Mouse (Mus musculus): ENCODE measurements around the gene Gmnn. TPM values are rescaled to one million over a fixed set of nuclear protein-coding genes. Genes with fewer than 3 reads are reported as not detected.

The Gmnn gene
- polyA plus RNA-seq (2015; fragmentation: Nextera tagmentation; extraction: Ambion mirVana), result 23.2 and 26.0 TPM in 2 replicates

DNA sequence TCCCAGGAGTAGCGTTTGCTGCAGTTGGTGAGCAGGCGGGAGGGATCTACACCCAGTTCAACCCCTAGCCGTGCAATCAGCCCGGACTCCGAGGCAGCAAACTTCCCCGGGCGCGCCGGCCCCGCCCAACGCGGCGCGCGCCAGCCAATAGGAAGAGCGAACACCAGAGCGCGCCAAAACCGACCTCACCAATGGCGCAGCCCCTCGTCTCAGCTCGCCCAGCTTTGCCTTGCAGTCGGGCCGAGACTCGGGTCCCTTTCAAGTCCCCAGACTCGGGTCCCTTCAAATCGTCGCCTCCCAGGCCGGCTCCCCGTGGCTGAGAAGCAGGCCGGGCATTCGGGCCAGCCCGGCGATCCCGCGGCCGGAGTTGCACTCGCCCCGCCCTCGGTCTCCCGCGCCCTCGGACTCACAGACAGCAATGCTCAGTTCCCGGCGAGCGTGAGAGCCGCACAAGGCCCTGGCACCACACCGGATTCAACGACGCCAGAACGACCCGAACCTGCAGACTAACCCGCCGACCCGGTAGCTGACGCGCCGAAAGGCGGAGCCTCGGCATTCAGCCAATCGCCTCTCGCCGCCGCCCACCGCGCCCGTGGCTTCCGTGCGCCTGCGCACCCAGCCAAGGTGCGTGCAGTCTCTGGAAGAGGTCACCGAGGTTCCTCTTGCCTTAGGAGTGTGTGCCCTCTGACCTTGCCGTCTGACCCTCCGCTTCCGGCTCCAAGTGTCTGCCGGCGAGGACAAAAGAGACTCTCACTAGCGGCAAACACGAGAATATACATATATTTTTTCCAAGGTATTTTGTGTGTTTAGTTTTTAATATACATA, at the start of gene Gmnn:
Gene Gmnn, minus strand, starts transcription at position 521 of the 825 bp plus-strand sequence.
- WGBS, result under 1% methylated on average over 79 of the region's 79 CpGs
- ATAC-seq (ENCODE audit: low FRiP score, low read depth), result peak; percentile 97
- no peaks in the 10 kb centered on the region for H3K36me3 ChIP-seq
- H3K27ac ChIP-seq (replicated peaks), result peak within 1 kb of the TSS; percentile 66
- H3K4me3 ChIP-seq, result peak within 1 kb of the TSS; percentile 64
- H3K4me1 ChIP-seq (replicated peaks), result peaks cover 5% of the 10 kb centered on the region; the same call in 1 of the 2 replicates
- no peaks in the 10 kb centered on the region for H3K9me3 ChIP-seq
- no peaks in the 10 kb centered on the region for H3K27me3 ChIP-seq
- H3K9ac ChIP-seq, result peak within 1 kb of the TSS; percentile 37
- H3K4me2 ChIP-seq, result peak within 1 kb of the TSS; percentile 69

DNA sequence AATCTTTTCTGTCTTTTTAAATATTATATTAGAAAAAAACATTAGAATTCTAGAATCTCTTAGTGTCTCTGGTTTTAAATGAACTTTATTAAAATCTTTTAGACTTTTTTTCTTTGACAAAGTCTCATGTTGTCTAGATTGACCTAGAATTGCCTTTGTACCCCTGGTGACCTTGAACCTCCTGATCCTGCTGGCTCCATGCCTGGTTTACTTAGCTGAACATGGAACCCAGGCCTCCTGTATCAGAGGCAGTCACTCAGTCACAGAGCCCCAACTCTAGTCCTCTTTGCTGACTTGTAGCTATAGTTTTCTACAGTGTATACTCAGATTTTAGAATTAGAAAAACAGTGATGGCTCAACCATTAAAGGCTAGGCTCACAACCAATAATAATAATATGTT, 44.4 kb upstream of the Gmnn start:
- Histone ChIP-seq H3K4me2 (no peak overlapping the region), H3K9ac (no peak overlapping the region), H3K36me3 (peaks cover 40% of the 10 kb centered on the region), H3K9me3 (no peaks in the 10 kb centered on the region), H3K27ac (replicated peaks) (no peak overlapping the region), H3K4me3 (no peak overlapping the region), H3K4me1 (replicated peaks) (peaks cover 26% of the 10 kb centered on the region), H3K27me3 (no peaks in the 10 kb centered on the region)
- ATAC-seq (ENCODE audit: low FRiP score, low read depth), result no peak

DNA sequence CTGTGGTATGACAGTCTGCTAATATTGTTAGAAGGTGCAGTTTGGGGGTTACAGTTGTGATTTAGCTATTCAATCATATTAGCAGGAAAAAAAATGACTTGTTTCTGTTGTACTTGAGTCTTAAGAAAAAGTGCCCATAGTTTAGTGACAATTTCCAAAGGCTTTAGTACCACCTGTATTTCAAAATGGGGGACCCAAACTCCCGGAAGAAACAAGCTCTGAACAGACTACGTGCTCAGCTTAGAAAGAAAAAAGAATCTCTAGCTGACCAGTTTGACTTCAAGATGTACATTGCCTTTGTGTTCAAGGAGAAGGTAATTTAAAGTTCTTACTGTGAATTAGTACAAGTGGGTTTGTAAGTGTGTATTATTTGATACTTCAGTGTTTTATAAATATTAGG, 41.5 kb upstream of the Gmnn start:
- peaks cover 33% of the 10 kb centered on the region for H3K4me1 ChIP-seq (replicated peaks)
- H3K9me3 ChIP-seq, result no peaks in the 10 kb centered on the region
- no peaks in the 10 kb centered on the region for H3K27me3 ChIP-seq
- no peak overlapping the region for H3K27ac ChIP-seq (replicated peaks)
- no peak for ATAC-seq (ENCODE audit: low FRiP score, low read depth)
- H3K4me2 ChIP-seq, result peak overlapping the region; percentile 85
- 0 out of 2 replicates have a peak overlapping the region, but pooled peaks have one; percentile 25 for H3K9ac ChIP-seq
- H3K36me3 ChIP-seq, result peaks cover 20% of the 10 kb centered on the region
- 20% methylated on average over 2 of the region's 2 CpGs for WGBS
- peak overlapping the region; percentile 96 for H3K4me3 ChIP-seq

DNA sequence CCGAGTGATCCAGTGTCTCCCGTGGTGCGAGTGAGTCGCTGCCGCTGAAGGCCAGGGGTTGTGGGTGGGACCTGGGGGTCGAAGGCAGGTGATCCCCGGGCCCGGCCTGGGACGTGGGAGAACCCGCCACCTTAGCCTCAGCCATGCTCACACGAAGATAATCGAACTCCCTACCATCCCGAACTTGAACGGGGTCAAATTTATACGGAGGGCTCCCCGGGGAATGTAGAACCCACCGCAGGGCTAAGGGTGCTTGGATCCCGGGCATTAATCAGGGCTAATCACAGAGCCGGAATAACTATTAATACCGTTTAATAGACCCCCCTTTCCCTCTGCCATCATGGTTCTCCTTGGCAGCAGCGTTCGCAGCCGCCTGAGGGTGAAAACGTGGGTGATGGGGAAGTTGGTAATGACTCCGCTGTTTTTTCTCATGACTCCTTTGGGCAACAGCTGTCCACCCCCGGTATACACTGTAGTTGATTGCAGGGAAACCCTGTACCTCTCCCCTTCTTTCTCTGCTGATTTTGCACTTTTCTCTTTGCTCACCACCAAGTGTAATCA, 40.5 kb upstream of the Gmnn start:
- peak overlapping the region; percentile 85 for H3K4me2 ChIP-seq
- H3K4me1 ChIP-seq (replicated peaks), result peaks cover 33% of the 10 kb centered on the region
- H3K36me3 ChIP-seq, result peaks cover 11% of the 10 kb centered on the region
- H3K27ac ChIP-seq (replicated peaks), result peak overlapping the region; percentile 97
- ATAC-seq (ENCODE audit: low FRiP score, low read depth), result no peak
- H3K4me3 ChIP-seq, result peak overlapping the region; percentile 96
- H3K9me3 ChIP-seq, result no peaks in the 10 kb centered on the region
- no peaks in the 10 kb centered on the region for H3K27me3 ChIP-seq
- under 1% methylated on average over 26 of the region's 26 CpGs for WGBS
- peak overlapping the region; percentile 89 for H3K9ac ChIP-seq

DNA sequence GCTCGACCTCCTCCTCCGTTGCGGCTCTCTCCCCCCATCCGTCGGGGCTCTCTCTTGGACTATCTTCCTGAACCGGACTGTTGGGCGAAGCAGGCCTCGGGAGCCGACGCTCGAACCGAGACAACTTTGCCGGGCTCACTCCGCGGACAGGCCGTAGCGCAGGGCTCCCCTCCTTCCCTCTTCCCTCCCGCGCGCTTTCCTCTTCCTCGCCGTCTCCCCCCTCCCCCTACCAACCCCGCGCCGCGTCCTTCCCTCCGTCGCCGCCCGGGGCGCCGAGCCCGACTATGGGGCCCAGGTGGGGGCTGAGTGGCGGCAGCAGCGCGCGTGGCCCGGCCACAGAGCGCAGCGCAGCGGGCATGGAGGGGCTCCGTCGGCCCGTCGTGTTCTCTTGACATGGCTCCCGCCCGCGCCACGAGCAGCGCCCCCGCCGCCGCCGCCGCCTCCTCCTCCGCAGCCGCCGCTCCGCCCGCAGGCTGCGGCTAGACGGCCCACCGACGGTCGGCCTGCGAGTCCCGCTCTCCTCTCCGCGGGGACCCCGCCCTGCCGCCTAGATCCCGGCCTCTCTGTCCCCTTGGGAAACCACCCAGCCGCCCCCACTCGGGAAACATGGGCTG, 39.7 kb upstream of the Gmnn start, which contains the start of gene BC005537:
Gene BC005537, plus strand, starts transcription at position 350 of the 614 bp plus-strand sequence.
- H3K9ac ChIP-seq, result peak within 1 kb of the TSS; percentile 89
- peak within 1 kb of the TSS; percentile 85 for H3K4me2 ChIP-seq
- H3K27ac ChIP-seq (replicated peaks), result peak within 1 kb of the TSS; percentile 97
- H3K4me1 ChIP-seq (replicated peaks), result peaks cover 33% of the 10 kb centered on the region
- WGBS, result under 1% methylated on average over 73 of the region's 74 CpGs
- no peaks in the 10 kb centered on the region for H3K27me3 ChIP-seq
- peaks cover 6% of the 10 kb centered on the region; the same call in 1 of the 2 replicates for H3K36me3 ChIP-seq
- H3K9me3 ChIP-seq, result no peaks in the 10 kb centered on the region
- peak; percentile 65 for ATAC-seq (ENCODE audit: low FRiP score, low read depth)
- H3K4me3 ChIP-seq, result peak within 1 kb of the TSS; percentile 96

DNA sequence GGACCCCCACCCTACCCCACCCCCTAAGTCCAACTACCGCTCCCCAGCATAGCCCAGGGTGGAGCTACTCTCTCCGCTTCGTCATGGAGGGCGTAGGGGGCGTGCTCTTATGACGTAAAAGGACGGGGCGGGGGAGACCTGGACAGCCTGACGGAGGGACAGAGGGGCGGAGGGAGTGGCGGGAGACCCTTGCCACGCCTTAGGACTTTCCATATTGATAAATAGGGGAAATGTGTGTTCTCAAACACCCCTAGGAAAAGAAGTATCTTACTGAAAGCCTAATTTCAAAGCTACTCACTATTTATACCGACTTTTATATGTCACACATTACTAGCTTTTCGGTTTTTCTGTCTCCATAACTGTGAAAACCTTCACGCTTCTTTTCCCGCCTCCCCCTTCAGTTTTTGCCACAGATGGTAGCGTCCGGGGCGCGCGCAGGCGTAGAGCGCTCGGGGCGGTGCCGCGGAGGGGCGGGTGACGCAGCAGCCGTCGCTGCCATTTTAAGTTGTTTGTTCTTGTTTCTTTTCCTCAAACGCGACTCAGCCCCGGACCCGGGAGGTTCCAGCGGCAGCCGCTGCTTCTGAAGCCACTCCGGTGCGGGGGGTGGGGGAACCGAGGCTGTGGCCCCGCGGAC, 39.1 kb upstream of the Gmnn start:
- Histone ChIP-seq H3K9ac (peak overlapping the region; percentile 89), H3K9me3 (no peaks in the 10 kb centered on the region), H3K4me1 (replicated peaks) (peaks cover 33% of the 10 kb centered on the region), H3K36me3 (0 out of 2 replicates have a peak, but pooled peaks cover 3% of the 10 kb centered on the region), H3K27me3 (no peaks in the 10 kb centered on the region), H3K4me3 (peak overlapping the region; percentile 96), H3K27ac (replicated peaks) (peak overlapping the region; percentile 97), H3K4me2 (peak overlapping the region; percentile 85)
- under 1% methylated on average over 42 of the region's 42 CpGs for WGBS
- ATAC-seq (ENCODE audit: low FRiP score, low read depth), result peak; percentile 97

- no peaks in the 10 kb centered on the region for H3K27me3 ChIP-seq
- peak overlapping the region; percentile 97 for H3K27ac ChIP-seq (replicated peaks)
- peak; percentile 69 for ATAC-seq (ENCODE audit: low FRiP score, low read depth)
- H3K4me2 ChIP-seq, result peak overlapping the region; percentile 85
- H3K36me3 ChIP-seq, result no peaks in the 10 kb centered on the region
- WGBS, result under 1% methylated on average over 31 of the region's 31 CpGs
- H3K4me3 ChIP-seq, result peak overlapping the region; percentile 96
- H3K9me3 ChIP-seq, result no peaks in the 10 kb centered on the region
- H3K9ac ChIP-seq, result peak overlapping the region; percentile 46
- peaks cover 30% of the 10 kb centered on the region for H3K4me1 ChIP-seq (replicated peaks)
Observed at GRCm38 (mm10) chr13:24799925-24800673, 38.4 kb upstream of the Gmnn start.

GRCm38 (mm10) chr13:24799378-24799777, 37.7 kb upstream of the Gmnn start:
- Histone ChIP-seq H3K9ac (no peak overlapping the region), H3K9me3 (no peaks in the 10 kb centered on the region), H3K4me1 (replicated peaks) (peaks cover 26% of the 10 kb centered on the region), H3K4me3 (peak overlapping the region; percentile 96), H3K4me2 (peak overlapping the region; percentile 85), H3K27me3 (no peaks in the 10 kb centered on the region), H3K27ac (replicated peaks) (peak overlapping the region; percentile 97), H3K36me3 (no peaks in the 10 kb centered on the region)
- no peak for ATAC-seq (ENCODE audit: low FRiP score, low read depth)
- WGBS, result 77% methylated on average over 5 of the region's 5 CpGs

GRCm38 (mm10) chr13:24798686-24799085, 37.0 kb upstream of the Gmnn start:
- no peak overlapping the region for H3K4me2 ChIP-seq
- peaks cover 21% of the 10 kb centered on the region for H3K4me1 ChIP-seq (replicated peaks)
- ATAC-seq (ENCODE audit: low FRiP score, low read depth), result no peak
- no peak overlapping the region for H3K4me3 ChIP-seq
- H3K27me3 ChIP-seq, result no peaks in the 10 kb centered on the region
- H3K9me3 ChIP-seq, result no peaks in the 10 kb centered on the region
- no peak overlapping the region for H3K9ac ChIP-seq
- H3K36me3 ChIP-seq, result no peaks in the 10 kb centered on the region
- 98% methylated on average over 4 of the region's 4 CpGs for WGBS
- H3K27ac ChIP-seq (replicated peaks), result no peak overlapping the region

GRCm38 (mm10) chr13:24792411-24793045, 30.8 kb upstream of the Gmnn start:
- H3K27me3 ChIP-seq, result no peaks in the 10 kb centered on the region
- no peak overlapping the region for H3K4me2 ChIP-seq
- H3K4me3 ChIP-seq, result no peak overlapping the region
- 86% methylated on average over 9 of the region's 9 CpGs for WGBS
- no peaks in the 10 kb centered on the region for H3K4me1 ChIP-seq (replicated peaks)
- no peaks in the 10 kb centered on the region for H3K9me3 ChIP-seq
- no peak for ATAC-seq (ENCODE audit: low FRiP score, low read depth)
- H3K9ac ChIP-seq, result no peak overlapping the region
- H3K27ac ChIP-seq (replicated peaks), result no peak overlapping the region
- no peaks in the 10 kb centered on the region for H3K36me3 ChIP-seq

DNA sequence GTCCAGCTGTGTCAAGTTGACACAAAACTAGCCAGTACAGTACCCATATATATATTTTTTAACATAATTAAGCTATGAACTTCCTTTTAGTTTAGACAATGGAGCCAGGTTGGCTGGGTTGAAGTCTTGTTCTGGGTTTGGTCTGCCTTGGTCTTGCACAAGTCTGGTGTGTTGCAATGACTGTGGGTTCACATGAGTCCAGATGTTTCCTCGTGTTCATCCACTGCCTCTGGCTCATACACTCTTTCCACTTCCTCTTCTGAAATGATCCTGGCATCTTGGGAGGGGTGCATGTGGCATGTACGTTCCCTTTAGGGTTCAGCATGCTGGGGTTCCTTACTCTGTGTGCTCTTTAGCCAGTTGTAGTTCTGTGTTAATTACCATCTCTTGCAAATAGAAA, 29.6 kb upstream of the Gmnn start:
- 79% methylated on average over 2 of the region's 2 CpGs for WGBS

More for the DNA sequence above, 29.6 kb upstream of the Gmnn start:
- Histone ChIP-seq H3K9ac (no peak overlapping the region), H3K27ac (replicated peaks) (no peak overlapping the region), H3K27me3 (no peaks in the 10 kb centered on the region), H3K4me2 (no peak overlapping the region), H3K4me3 (no peak overlapping the region), H3K4me1 (replicated peaks) (no peaks in the 10 kb centered on the region), H3K36me3 (no peaks in the 10 kb centered on the region), H3K9me3 (no peaks in the 10 kb centered on the region)
- no peak for ATAC-seq (ENCODE audit: low FRiP score, low read depth)

Data from hindbrain, embryonic 15.5 days (tissue).